Mouse (Mus musculus): ENCODE results near the gene Myrf. TPM values are rescaled to one million over a fixed set of nuclear protein-coding genes. Genes with fewer than 3 reads are reported as not detected.

Myrf gene
- not detected for total RNA-seq (2022)

DNA sequence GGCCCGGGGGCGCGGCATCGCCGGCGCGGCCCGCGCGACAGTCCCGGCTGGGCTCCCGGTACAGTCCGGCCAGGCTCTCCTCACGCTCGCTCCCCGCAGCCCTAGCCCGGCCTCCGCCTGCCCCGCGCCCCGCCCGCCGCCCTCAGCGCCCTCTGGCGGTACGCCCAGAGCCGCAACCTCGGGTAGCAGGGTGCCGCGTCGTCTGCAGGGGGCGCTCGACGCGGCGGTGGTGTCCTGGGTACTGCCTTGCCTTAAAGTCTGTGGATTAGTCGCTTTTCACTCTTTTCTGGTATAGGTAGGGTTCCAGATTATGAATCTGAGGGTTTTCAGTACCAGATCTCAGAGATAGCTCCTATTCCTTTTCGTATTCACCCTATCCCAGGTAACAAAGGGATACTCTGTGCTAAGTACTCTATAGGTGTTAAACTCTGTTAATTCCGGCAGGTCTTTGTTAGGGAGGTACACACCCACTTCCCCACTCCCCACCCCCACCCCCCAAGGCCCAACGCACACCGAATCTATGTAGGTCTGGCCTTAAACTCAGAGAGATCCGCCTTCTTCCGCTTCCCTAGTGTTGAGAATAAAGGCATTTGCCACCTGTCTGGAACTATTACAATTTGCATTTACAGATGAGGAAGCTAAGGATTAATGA, at the start of gene Myrf:
Gene Myrf (minus strand): TSS at position 95 of the 652 bp plus-strand sequence.
- peak; percentile 30 to 55 for DNase-seq (ENCODE audit: low spot score in 2 of 2)

DNA sequence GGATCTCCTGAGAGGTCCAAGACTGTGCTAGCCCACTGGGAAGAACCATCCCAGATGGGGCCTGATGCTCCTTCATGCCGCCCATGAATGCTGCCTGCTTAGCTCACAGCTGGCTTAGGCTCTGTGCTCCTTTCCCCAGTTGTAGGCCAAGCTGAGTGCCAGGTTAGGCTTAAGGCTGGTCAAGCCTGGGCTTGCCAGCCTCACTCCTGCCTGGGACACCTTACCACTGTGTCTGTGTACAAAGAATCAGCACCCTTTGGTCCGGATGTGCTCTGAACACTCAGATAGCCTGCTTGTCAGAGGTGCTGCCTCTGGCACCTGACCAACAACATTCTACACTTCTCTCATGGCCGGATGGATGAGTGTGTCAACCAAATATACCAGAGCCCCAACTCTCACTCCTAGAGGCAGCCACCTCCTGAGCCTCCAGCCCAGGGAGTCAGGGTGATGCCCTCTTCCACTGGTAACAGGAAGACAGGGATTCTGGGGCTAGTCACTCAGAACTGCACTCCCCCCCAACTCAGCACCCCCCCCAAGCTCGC, 49.1 kb upstream of the Myrf start:
- DNase-seq (ENCODE audit: low spot score in 2 of 2), result no peak

DNA sequence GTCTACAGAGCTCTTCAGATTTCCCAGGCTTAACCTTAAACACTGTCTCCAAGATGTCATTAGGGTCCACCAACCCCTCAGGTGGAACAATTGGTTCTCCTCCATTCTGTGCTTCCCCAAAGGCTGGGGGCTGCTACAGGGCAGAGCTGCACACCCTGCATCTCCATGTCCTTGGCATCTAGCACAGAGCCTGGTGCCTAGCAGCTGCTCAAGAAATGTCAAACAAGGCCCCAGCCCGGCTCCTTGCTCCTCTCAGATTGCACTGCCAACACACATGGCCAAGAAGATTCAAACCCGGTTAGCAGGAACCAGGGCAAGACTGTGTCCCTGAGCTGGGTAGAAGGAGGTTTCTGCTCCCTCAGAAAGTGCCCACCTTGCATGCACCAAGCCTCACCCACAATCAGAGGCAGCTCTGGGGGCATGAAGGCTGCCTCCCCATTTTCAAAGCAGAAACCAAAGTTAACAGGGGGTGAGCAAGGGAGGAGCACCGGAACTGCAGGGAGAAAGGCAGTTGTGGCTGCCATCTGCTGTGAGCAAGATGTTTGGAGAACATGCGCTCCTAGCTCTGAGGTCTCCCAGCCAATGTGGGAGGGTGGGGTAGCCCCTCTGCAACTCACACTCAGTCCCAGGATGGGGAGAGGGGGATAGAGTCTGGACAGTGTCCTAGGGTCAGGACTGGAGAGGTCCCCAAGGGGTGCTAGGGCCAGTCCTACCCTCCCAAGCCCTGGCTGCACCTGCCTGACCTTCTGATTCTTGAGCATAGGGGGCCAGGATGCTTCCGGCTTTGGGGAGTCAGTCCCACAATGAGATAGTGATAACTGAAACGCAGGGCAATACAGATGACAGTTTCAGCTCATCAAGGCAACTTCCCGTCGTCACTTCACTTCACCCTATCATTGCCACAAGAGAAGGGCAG, 47.8 kb upstream of the Myrf start:
- peak in 1 of 2 experiments; percentile 59 for DNase-seq (ENCODE audit: low spot score in 2 of 2)

DNA sequence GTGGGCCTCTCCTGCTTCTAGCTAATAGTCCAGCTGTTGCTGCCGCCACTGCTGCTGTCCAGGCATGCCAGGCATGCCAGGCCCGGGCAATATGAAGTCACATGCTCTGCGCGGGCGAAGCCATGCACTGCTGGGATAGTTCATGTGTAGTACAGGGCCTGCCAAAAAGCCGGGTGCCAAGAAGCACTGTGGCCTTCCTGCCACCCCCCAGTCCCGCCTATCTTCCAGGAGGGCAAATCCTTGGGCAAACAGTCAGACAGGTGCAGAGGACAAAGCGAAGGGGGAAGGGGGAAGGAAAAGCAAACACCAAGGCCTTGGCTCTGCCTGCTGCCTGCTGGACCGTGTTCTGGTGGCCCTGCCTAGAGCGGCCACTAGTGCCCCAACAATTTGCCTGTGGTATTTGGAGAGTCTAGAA, 45.9 kb upstream of the Myrf start:
- DNase-seq (ENCODE audit: low spot score in 2 of 2), result no peak

DNA sequence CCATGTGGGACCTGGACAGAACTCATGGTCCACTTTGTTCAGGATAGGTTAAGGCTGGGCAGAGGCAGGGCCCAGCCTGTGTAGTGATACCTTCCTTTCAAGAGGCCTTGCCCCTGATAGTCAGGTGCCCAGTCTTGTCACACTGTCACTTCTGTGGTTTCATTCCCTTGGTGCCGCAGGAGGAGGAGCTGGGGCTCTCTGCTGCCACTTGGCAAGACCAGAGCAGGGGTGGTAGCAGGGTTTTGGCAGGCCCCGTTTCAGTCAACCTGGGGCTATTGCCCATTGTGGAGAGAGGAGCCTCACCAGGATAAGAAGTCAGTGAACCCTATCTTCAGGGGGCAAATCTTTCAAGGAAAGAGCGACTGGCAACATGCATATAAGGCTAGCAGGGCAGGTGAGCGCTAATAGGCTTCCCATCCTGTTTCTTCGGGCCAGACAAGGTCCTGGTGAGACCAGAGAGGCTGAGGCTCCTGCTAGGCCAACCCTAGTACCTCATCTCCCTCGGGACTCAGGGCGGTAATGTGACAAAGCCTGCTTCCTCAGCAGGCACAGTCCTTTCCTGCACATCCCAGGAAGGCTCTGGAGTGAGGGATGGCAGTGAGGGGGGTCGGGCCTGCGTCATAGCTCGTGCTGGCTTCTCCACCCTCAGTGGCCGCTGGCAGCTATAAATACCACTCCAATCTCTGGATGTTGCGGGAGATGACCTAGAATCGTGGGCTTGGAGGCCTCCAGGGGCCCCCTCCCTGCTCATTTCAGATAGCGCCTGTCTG, 40.4 kb upstream of the Myrf start:
- DNase-seq (ENCODE audit: low spot score in 2 of 2), result no peak

DNA sequence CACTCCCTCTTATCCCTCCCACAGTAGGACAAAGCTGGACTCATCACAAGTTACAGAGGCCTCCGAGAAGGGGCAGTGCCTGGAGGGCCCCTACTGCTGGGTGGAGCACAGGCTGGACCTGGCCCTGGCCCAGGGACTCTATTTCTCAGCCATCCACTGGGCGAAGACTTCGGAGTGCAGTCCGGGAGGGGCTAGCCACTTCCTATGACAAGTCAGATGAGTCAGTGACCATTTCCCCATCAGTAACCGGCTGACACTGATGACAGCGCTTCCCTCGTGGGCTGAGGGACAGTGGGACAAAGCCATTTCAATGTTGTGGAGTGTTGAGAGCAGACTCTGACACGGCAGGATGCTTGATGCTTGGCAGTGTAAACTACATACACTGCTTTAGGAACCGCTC, 39.1 kb upstream of the Myrf start:
- no peak for DNase-seq (ENCODE audit: low spot score in 2 of 2)

DNA sequence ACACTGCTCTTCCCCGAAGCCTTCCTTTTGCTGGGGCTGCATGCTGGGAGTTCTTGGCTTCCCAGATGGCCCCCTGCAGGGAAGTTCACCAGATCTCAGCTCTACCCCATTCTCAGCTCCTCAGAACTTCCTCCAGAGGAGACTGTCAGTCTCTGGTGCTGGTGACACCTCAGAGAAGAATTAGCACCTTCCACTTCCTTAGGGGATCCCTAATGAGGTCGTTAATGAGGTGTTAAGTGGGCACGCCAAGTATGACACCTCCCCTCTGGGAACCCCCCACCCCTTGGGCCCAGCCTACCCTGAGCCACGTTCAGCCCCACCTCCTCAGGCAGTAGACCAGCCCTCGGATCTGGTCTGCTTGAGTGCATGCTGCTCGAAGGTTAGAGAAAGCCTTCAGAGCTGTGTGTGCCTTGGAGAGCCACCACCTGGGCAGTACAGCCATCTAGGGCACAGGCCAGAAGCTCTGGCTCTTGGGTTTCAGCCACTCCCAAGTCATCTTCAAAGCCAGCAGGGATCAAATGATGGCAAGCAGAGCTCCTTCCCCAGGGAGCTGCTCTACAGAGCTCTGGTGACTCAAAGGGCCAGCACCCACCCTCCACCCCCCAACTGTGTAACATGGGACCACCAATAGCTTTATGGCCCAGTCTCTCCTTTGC, 38.2 kb upstream of the Myrf start:
- DNase-seq (ENCODE audit: low spot score in 2 of 2), result peak in 1 of 2 experiments; percentile 70

DNA sequence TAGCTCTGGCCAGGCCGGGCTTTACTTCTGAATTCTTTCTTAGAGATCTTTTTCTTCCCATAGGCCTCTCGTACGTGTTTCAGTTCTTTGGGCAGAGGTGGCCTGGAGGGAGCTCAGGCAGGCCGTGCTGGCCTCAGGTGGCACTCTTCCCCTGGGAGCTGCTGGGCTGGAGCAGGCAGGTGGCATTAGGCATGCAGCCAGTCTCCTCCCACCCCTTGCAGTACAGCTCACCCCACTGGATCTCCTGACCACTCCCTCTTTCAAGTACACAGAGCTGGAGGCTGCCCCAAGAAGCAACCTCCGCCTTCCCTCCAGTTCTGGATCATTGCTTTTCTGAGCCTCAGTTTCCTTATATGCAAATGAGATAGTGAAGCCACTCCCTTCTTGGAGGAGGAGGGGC, 37.2 kb upstream of the Myrf start:
- peak in 1 of 2 experiments; percentile 61 for DNase-seq (ENCODE audit: low spot score in 2 of 2)

DNA sequence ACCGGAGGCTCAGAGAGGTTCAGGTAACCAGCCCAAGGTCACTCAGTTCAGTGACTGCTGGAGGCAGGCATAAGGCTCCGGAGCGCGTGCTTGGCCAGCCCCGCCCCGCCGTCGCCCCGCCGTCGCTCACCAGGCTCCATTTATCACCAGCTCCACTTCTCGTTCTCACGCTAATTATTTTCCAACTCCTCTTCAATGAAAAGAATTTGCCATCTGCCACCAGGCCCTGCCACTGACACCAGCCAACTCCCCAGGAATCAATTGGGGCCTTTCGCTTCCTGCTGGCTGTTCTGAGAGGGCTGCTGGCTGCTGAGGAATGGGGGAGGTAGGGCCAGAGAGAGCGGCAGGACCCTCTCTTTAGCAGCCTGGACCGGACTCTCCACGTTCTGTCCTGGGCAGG, 36.8 kb upstream of the Myrf start:
- DNase-seq (ENCODE audit: low spot score in 2 of 2), result no peak

DNA sequence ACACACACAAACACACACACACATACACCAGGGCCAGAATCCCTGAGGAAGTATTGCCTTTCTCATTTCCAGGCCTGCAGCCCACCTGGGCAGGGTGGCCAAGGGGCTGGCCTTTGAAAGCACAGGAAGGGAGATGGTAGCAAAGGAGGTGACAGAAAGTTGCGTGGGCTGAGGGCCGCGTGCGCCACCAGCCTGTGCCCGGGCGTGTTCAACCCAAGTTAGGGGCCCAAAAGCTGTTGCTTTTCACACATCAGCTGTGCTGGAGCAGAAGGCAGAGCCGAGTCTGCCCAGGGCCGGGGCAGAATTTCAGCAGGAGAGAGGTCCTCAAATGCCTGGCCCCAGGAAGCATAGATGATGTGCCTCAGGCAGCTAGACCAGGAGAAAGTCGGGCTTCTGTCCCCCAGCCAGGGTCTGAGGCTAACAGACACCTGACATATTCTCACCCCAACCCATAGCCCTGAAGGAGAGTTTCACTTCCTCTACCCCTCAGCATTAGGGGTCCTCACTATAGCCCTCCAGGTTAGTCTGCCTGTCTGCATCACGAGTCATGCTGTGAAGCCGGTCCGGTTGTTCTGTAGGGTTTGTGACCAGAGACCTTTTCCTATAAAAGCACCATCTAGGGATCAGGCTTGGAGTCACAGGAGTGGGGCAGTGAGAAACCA, 36.1 kb upstream of the Myrf start:
- no peak for DNase-seq (ENCODE audit: low spot score in 2 of 2)

DNA sequence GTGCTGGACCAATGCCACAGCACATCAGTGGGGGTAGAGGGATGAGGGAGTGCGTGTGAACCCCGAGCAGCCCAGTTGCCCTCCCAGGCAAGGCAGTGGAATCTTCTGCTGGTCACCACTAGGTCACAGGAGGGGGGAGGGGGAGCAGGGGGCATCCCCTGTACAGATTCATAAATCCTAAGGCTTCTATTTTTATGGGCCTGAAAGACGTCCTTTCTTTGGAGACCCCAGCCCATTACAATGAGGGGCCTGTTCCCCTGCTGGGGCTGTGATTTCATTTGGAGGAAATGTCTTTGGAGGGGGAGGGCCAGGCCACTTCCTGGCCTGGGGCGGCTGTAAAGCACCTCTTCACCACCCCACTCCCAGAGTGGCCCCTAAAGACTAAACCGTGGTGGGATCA, 33.5 kb upstream of the Myrf start:
- no peak for DNase-seq (ENCODE audit: low spot score in 2 of 2)

DNA sequence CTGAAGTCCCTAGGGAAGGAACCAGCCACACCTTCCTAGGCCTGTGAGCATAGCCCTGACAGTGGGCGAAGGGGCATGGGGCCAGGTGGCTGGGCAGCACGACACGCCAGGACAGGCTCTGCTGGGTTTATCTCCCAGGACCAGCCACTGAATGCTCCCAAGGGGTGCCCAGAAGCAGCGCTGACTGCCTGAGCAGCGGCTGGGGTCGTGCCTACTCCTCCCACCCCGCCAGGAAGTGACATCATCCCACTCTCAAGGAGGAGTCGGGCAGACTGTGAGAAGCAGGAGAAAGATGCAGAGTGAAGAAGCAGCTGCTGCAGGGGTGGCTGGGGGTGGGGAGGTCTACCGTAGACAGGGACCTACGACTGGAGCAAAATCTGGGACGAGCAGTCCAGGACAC, 32.2 kb upstream of the Myrf start:
- DNase-seq (ENCODE audit: low spot score in 2 of 2), result no peak

DNA sequence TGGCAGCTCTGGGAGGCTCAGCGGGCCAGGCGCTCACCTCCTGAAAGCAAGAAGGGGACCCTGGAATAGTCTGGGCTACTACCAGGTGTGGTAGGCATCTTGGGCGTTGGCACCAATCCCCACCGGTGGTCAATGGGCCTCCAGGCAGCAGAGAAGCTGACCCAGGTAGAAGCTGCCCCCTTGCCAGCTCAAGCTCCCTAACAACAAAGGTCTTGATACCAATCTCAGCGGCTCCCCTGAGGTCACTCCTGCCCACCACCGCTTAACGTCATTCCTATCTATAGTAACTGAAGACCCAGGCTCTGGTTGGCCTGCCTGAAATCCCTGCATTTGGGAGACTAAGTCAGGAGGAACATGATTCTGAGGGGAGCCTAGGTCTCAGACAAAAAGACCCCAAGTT, 31.0 kb upstream of the Myrf start:
- DNase-seq (ENCODE audit: low spot score in 2 of 2), result no peak

DNA sequence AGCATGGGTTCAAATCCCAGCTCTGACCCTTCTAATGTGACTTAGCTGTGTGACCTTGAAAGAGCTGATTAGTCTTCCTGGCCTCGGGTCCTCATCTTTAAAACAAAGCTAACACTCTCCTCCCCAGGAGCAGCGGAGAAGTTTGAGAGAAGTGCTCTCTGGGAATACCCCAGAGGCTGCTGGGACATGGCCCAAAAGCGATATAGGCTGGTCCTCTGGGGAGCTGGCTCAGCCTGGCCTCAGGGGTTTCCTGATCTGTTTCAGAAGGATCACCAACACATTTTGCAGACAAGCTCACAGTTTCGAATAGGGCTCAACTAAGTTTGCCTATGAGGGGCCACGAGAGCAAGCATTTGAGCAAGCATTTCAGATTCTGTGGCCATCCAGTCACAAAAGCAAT, 29.8 kb upstream of the Myrf start:
- no peak for DNase-seq (ENCODE audit: low spot score in 2 of 2)

DNA sequence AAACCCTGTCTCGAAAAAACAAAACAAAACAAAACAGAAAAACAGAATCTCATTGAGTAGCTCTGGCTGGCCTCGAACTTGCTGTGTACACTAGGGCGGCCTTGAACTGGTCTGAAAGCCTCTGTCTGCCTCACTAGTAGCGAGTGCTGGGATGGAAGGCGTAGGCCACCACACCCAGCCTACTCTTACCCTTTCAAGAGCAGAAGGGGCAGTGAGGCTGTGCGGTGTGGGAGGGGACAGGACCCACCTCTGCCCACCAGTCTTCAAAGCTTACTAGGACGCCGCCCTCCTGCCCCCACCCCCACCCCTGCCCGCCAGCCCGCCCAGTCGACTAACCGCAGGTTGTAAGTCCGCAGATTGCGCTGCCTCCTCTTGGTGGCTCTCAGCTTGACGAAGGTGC, 28.3 kb upstream of the Myrf start:
- no peak for DNase-seq (ENCODE audit: low spot score in 2 of 2)

DNA sequence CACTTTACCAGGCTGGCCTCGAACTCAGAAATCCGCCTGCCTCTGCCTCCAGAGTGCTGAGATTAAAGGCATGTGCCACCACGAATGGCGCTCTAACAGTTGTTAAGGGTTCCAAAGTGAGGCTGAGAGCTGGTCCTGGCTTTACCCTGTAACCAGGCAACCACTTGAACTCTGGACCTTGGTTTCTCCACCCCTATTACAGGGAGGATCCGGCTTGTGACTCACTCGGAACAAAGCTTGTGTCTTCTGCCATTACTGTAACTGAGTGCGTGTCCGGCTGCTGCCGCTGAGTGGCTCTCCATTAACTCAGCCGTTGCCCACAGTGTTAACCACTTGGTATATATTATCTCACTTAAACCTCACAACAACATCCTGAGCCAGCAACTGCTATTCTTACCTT, 27.4 kb upstream of the Myrf start:
- no peak for DNase-seq (ENCODE audit: low spot score in 2 of 2)

DNA sequence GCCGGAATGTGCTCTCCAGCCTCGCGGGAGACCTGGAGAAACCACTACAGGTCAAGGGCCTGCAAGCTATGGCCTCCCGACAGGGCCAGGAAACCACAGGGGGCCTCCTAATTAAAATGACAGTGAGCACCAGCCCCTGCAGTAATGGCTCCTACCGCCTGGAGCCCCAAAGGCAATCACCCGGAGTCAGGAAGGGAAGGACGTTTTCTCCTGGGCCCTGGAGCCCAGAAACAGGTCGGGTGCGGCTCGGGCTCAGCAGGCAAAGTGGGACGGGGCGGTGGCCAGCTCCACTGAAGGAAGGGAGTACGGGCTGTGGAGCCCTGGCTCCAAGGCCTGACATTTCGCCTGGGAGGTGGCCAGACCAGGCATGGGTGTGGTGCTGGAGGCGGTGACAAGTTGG, 26.5 kb upstream of the Myrf start:
- DNase-seq (ENCODE audit: low spot score in 2 of 2), result peak in 1 of 2 experiments; percentile 40

DNA sequence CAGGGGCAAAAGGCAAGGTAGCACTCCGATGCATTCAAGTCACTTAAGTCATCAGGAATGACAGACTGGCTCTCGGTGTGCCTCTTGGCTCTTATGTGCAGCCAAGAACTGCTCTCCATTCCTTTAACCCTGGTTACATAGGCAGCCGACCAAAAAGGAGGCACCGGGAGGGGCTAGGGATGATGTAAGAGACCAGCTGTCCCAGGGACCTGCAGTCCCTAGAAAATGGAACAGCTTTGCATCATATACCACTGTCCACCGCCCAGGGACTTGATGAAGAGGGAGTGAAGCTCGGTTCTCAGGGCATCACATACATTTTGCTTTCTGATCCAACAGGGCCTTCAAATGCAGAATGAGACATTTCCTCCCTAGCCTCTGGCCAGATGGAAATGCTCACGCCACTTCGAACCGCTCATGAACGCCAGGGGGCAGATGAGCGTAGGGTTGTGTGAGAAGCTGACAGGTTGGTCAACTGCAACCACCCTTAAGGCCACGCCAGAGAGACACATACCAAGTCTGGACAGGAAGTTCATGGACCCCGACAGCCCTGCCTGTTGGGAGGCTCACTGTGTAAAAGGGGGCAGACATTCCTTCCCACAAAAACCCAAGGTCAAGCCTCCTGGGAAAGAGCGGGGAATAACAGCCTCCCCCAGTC, 25.8 kb upstream of the Myrf start:
- peak; percentile 79 to 83 for DNase-seq (ENCODE audit: low spot score in 2 of 2)

DNA sequence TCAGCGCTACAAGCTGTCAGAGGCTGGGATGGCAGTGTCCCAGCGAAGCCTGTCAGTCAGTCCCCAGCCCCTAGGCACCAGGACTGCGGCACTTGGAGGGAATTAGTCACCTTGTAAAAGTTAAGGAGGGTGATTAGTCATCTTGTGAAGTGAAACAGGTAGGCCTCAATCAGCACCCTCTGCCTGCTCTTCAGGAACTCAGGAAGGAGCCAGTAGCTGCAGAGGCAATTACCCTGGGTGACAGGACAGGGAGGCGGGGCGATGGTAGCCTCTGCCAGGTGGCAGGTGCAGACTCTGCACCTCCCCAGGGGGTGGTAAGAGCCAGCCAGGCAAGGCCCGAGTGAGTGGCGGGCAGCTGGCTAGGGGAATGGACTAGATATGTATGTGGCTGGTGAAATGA, 20.8 kb upstream of the Myrf start:
- DNase-seq (ENCODE audit: low spot score in 2 of 2), result peak in 1 of 2 experiments; percentile 39

Measured in gastrocnemius, adult 8-10 months (tissue).